Mouse (Mus musculus) inflammation-experienced regulatory T-cells (primary cell): ENCODE results near the gene Dnah17. TPM values are rescaled to one million over a fixed set of nuclear protein-coding genes. Genes with fewer than 3 reads are reported as not detected.

Experiments
- polyA plus RNA-seq, 2 experiments: library from polyadenylated mRNA; unstranded; fragments of 100-300 nt; shearing (Covaris generic); gene quantifications; one replicate each; pipeline ENCODE4 v1.2.1; 2017

The Dnah17 gene
- under 1 TPM; 0.43 to 0.86 TPM for polyA plus RNA-seq

DNA sequence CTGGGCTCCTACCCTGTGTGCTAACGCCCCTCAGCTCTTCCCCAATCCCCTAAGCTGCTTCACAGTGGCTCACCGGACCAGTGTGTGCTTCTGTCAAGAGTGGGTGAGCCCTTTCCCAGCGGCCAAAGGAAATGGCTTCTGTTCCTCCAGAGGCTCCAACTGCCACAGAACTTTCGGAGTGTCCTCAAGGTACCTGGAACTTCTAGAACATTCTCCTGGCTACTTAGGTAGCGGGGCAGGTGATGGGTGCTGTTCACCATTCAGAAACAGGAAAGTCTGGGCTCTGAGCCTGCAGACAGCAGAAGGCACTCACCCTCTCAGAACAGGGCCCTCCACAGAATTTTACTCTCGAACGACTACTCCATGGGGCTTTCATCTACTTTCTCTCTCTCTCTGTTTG, at the start of gene Dnah17:
Gene Dnah17, minus strand, starts transcription at position 101 of the 400 bp plus-strand sequence.

GRCm38 (mm10) chr11:117986126-117987031, 144.1 kb downstream of the Dnah17 start, which contains the start of gene Pgs1:
Gene Pgs1 (plus strand): TSS chr11:117986292.

Other genes with a start within 250 kb of the Dnah17 start
- gene Socs3, start 160.6 kb downstream of the Dnah17 start, polyA plus RNA-seq, result 100 to 1,000 TPM; 104 to 139 TPM
- gene Pgs1, start 144.3 kb downstream of the Dnah17 start, polyA plus RNA-seq, result 10 to 100 TPM; 50.8 to 53.9 TPM
- gene Cyth1, start 118.0 kb upstream of the Dnah17 start, polyA plus RNA-seq, result 100 to 1,000 TPM; 226 to 241 TPM
- gene Usp36, start 159.6 kb upstream of the Dnah17 start, polyA plus RNA-seq, result 10 to 100 TPM; 25.1 to 44.2 TPM
- under 1 TPM in 1 of 2 experiments, not detected in 1; 0.53 TPM for gene Cep295nl, start 211.9 kb upstream of the Dnah17 start, polyA plus RNA-seq
- 100 to 1,000 TPM in 1 of 2 experiments, 10 to 100 TPM in 1; 79.6 to 122 TPM for gene Timp2, start 225.1 kb upstream of the Dnah17 start, polyA plus RNA-seq